Mouse (Mus musculus) forebrain, embryonic 12.5 days (tissue): Measurements from ENCODE around the gene Amigo1. TPM values are rescaled to one million over a fixed set of nuclear protein-coding genes. Genes with fewer than 3 reads are reported as not detected.

Source experiments
- ATAC-seq: fragments of 200-750 bp; cut with Nextera tagmentation; 2 replicates; pipeline ENCODE4 v1.8.0; 2017; ENCODE audit warnings: moderate TSS enrichment; ENCODE audit not compliant: low FRiP score
- H3K27ac ChIP-seq: fragments of 300-500 bp; sonication (generic); 2 replicates; pipeline ENCODE4 v1.5.1; 2016; ENCODE audit warnings: mild to moderate bottlenecking
- H3K27me3 ChIP-seq: fragments of 300-500 bp; sonication (generic); 2 replicates; pipeline ENCODE4 v1.6.1; 2016; ENCODE audit warnings: mild to moderate bottlenecking
- H3K36me3 ChIP-seq: fragments of 300-500 bp; sonication (generic); replicated peaks from 2 replicates; pipeline ENCODE4 v1.6.1; 2016; ENCODE audit warnings: mild to moderate bottlenecking
- H3K4me1 ChIP-seq: fragments of 300-500 bp; sonication (generic); 2 replicates; pipeline ENCODE4 v1.6.1; 2016
- H3K4me2 ChIP-seq: fragments of 300-500 bp; sonication (generic); 2 replicates; pipeline ENCODE4 v1.6.1; 2016; ENCODE audit warnings: mild to moderate bottlenecking, moderate library complexity
- H3K4me3 ChIP-seq: fragments of 300-500 bp; sonication (generic); replicated peaks from 2 replicates; pipeline ENCODE4 v1.5.1; 2016; ENCODE audit warnings: mild to moderate bottlenecking
- H3K9ac ChIP-seq: fragments of 300-500 bp; sonication (generic); 2 replicates; pipeline ENCODE4 v1.6.1; 2016; ENCODE audit warnings: mild to moderate bottlenecking
- H3K9me3 ChIP-seq: fragments of 300-500 bp; sonication (generic); 2 replicates; pipeline ENCODE4 v1.6.1; 2016
- WGBS: fragments of 180-500 bp; shearing (Covaris S2); methylation state at CpG from one replicate; pipeline ENCODE4 v1.1.7; 2016; 5-methylcytosine and 5-hydroxymethylcytosine counted together
- polyA plus RNA-seq: library from polyadenylated mRNA; unstranded; fragments of >200 nt; fragmentation: Nextera tagmentation; extraction: Ambion mirVana; gene quantifications from 2 replicates; pipeline ENCODE4 v1.2.1, GENCODE M21; 2016

Gene Amigo1
- polyA plus RNA-seq, 1 experiment from 2014 or later = 7.5 TPM

DNA sequence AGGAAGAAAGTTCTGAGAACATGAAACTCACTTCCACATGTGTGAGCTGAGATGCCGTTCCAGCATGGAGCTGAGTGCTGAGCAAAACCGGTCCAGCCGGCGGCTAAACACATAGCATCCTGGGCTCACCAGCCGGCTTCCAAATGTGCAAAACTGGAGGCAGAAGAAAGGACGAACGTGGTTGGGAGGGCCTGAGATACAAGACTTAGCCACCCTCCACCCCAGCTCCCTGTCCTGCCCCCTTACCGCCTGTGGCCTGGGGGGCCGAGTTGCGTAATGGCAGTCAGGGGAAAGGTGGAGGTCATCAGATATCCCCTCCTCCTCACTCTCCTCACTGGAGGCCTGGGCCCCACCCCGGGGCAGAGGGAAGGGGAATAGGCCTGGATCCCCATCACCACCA, 18.3 kb downstream of the Amigo1 start:
- Histone ChIP-seq H3K9me3 (no peaks in the 10 kb centered on the region), H3K4me1 (peaks cover 36% of the 10 kb centered on the region), H3K4me2 (no peak overlapping the region), H3K36me3 (peaks cover 64% of the 10 kb centered on the region), H3K4me3 (no peak overlapping the region), H3K27me3 (no peaks in the 10 kb centered on the region), H3K9ac (no peak overlapping the region), H3K27ac (no peak overlapping the region)
- WGBS = 91% methylated on average over 11 of the region's 11 CpGs
- no peak for ATAC-seq

DNA sequence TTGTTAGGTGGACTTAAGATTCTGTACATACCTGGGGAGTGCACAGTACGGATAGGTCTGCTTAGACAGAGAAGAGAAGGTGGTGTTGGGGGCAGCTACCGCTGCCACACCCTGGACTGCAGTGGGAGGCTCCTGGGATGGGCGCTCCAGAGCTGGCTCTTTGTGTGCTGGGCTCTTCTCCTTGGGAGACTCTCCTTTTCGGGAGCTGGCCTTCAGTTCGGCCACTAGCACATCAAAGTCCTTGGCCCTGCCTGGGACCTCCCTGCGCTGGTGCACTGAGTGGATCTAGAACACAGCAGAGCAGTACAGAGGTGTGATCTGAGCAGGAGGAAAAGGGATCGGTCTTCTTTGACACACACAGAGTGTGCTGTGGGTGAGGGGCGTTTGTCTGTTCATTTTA, 19.5 kb downstream of the Amigo1 start:
- peaks cover 64% of the 10 kb centered on the region for H3K36me3 ChIP-seq
- H3K9ac ChIP-seq = no peak overlapping the region
- ATAC-seq = no peak
- H3K4me1 ChIP-seq = peaks cover 29% of the 10 kb centered on the region
- 85% methylated on average over 8 of the region's 8 CpGs for WGBS
- H3K4me3 ChIP-seq = no peak overlapping the region
- no peak overlapping the region for H3K4me2 ChIP-seq
- 0 out of 2 replicates have a peak overlapping the region, but pooled peaks have one; percentile 8 for H3K27ac ChIP-seq
- H3K9me3 ChIP-seq = no peaks in the 10 kb centered on the region
- H3K27me3 ChIP-seq = no peaks in the 10 kb centered on the region

DNA sequence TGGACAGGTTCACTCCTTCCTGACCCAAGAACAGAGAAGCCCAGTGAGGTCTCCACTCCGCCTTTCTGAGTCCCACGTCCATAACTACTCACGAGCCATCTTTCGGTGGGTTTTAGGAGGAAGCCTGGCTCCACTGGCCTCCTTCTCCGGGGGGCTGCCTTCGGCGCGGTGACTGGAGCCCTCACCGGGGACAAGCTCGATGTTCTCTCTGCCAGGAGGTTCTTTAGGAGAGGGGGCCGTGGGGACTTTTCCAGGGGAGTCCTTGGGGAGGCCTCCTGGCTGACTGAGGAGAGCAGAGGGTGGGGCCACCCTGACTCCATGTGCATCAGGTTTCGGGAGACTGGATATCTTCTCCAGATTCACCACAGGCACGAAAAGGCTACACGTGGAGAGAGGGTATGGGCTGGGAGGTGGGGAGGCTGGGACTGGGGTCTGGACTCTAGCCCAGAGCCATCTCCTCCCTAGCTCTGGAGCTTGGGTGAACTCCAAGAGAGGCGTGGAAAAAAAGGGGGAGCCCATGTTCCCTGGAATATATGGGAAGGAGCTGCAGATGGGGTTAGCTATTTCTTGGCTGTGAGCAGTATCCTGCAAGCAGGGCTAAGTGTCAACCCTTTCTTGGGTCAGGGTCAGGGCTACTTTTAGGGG, 20.7 kb downstream of the Amigo1 start:
- no peak overlapping the region for H3K9ac ChIP-seq
- peaks cover 24% of the 10 kb centered on the region for H3K4me1 ChIP-seq
- H3K36me3 ChIP-seq = peaks cover 61% of the 10 kb centered on the region
- no peak for ATAC-seq
- no peak overlapping the region for H3K4me3 ChIP-seq
- 0 out of 2 replicates have a peak overlapping the region, but pooled peaks have one; percentile 19 for H3K27ac ChIP-seq
- H3K9me3 ChIP-seq = no peaks in the 10 kb centered on the region
- H3K27me3 ChIP-seq = no peaks in the 10 kb centered on the region
- H3K4me2 ChIP-seq = no peak overlapping the region
- 94% methylated on average over 15 of the region's 15 CpGs for WGBS

DNA sequence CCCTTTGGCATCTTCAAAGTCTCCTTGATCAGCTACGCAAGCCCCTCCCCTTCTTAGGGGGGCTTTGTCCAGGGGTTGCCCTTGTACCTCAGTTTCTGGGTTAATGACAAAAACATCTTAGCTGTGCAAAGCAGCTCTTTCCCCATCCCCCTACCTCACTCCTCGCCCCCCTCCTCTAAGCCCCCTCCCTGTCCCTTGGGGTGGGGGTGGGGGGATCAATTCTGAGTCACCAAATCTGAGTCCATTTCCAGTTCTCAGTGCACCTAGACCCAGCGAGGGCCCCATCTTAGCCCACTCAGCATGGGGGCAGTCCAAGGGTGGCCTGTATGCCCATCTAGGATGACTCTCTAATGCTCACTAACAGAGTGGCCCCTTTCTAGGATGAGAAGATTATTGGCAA, 22.9 kb downstream of the Amigo1 start:
- Histone ChIP-seq H3K9me3 (no peaks in the 10 kb centered on the region), H3K4me2 (peak overlapping the region; percentile 92), H3K4me3 (peak overlapping the region; percentile 64), H3K9ac (peak overlapping the region; percentile 87), H3K4me1 (peaks cover 27% of the 10 kb centered on the region), H3K27me3 (0 out of 2 replicates have a peak, but pooled peaks cover under 1% of the 10 kb centered on the region), H3K27ac (peak overlapping the region; percentile 96; the same call in 1 of the 2 replicates), H3K36me3 (peaks cover 43% of the 10 kb centered on the region)
- ATAC-seq = no peak
- 60% methylated on average over 3 of the region's 3 CpGs for WGBS

DNA sequence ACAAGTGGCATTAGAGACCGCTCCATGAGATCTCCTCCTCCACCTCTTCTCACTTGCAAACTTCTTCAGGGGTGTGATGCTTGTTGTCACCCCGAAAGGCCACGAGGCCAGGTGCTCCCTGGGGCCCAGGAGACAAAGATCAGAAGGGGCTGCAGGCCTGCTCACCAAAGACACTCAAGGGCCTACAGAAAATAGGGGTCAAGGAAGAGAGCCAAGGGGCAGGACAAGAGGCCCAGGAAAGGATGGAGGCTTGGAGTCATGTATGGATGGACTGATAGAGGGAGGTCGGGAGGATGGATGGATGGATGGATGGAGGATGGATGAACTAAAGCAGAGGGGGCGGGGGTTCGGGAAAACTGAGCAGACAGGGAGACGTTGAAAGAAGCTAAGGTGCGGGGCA, 23.4 kb downstream of the Amigo1 start:
- Histone ChIP-seq H3K4me3 (peak overlapping the region; percentile 64), H3K27me3 (0 out of 2 replicates have a peak, but pooled peaks cover 2% of the 10 kb centered on the region), H3K4me2 (peak overlapping the region; percentile 92), H3K4me1 (peaks cover 27% of the 10 kb centered on the region), H3K27ac (peak overlapping the region; percentile 96), H3K36me3 (peaks cover 39% of the 10 kb centered on the region), H3K9ac (peak overlapping the region; percentile 87), H3K9me3 (no peaks in the 10 kb centered on the region)
- 5% methylated on average over 8 of the region's 8 CpGs for WGBS
- peak; percentile 34 for ATAC-seq

DNA sequence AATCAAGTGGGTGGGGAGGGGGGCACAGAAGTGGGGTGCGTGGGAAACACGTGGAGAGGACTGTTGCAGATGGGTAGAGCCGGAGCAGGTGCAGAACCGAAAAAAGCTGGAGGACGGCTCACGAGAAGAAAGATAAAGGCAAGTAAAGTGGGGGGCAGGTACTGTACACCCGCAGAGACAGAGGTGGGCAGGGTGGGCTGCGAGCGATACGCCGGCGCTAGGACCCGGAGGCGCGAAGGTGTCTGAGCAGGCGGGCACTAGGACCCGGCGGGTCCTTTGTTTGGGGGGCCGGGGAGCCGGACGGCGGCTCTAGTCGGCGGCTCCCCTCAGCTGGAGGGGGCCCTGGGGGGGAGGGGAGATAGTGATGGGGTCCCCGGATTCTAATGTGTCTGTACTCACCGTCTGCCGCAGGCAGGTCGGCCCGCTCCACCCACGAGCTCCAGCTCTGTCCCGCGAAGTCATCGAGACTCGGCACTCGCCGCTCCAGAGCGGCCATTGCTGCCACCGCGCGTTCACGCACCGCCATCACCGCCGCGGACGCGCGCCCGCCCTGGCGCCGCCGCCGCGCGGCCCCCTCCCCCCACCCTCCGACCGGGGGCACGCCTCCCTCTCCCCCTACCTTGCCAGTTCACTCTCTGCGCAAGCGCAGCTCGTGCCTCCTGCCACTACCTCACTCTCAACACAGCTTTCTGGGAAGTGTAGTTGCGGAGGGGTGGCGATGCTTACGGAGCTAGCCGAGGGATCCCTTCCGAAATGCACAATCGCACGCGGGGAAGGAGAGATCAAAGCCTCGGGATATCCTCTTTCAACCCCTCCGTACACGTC, 24.0 kb downstream of the Amigo1 start:
- Histone ChIP-seq H3K4me3 (peak overlapping the region; percentile 64), H3K36me3 (peaks cover 33% of the 10 kb centered on the region), H3K9me3 (no peaks in the 10 kb centered on the region), H3K27me3 (0 out of 2 replicates have a peak, but pooled peaks cover 2% of the 10 kb centered on the region), H3K4me1 (peaks cover 27% of the 10 kb centered on the region), H3K27ac (peak overlapping the region; percentile 96), H3K4me2 (peak overlapping the region; percentile 92), H3K9ac (peak overlapping the region; percentile 87)
- WGBS = under 1% methylated on average over 63 of the region's 72 CpGs
- peak; percentile 95 for ATAC-seq

DNA sequence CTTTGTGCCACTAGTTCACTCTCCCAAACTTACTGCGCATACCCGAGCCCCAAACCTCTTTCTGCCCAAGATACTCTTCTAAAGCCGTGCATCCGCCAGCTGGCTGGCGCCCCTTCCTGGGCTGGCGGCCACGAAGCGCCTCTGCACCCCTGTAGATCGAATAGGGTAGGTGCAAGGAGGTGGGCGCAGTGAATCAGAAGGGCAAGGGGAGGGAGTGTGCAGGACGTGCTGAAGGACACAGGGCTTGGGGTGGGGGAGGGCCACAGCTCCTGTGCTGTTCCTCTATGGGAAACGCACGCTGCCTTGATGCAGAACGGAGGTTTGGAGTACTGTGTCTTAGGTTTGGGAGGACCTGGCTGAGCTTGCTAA, 24.6 kb downstream of the Amigo1 start, which contains the start of gene Atxn7l2:
TSS of gene Atxn7l2 (minus strand) at position 164 of the 369 bp plus-strand sequence.
- H3K27ac ChIP-seq = peak within 1 kb of the TSS; percentile 96
- peak; percentile 87 for ATAC-seq
- H3K4me2 ChIP-seq = peak within 1 kb of the TSS; percentile 92
- 0 out of 2 replicates have a peak, but pooled peaks cover 2% of the 10 kb centered on the region for H3K27me3 ChIP-seq
- under 1% methylated on average over 14 of the region's 14 CpGs for WGBS
- H3K4me1 ChIP-seq = peaks cover 27% of the 10 kb centered on the region
- peak within 1 kb of the TSS; percentile 87 for H3K9ac ChIP-seq
- H3K9me3 ChIP-seq = no peaks in the 10 kb centered on the region
- peaks cover 27% of the 10 kb centered on the region for H3K36me3 ChIP-seq
- H3K4me3 ChIP-seq = peak within 1 kb of the TSS; percentile 64

DNA sequence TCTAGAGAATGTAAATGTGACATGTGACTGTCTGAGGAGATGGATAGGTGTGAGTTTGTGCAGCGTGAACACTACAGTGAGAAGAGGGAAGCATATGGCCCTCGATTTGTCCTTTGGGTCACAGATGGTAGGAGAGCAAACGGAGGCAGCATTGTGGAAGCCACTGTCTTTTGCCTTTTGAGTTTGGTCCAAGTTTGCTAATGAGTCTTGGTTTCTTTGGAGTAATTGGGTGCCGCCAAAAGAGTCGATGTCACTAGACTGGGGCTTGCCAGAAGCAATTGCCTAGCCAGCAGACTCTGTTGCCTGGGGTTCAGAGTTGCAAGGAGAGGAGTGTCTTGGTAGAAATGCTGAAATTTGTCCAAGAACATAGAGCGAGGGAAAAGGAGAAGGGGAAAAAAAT, 25.7 kb downstream of the Amigo1 start:
- Histone ChIP-seq H3K27me3 (peaks cover 2% of the 10 kb centered on the region; the same call in 1 of the 2 replicates), H3K4me3 (no peak overlapping the region), H3K9me3 (no peaks in the 10 kb centered on the region), H3K4me2 (peak overlapping the region; percentile 92; the same call in 1 of the 2 replicates), H3K27ac (peak overlapping the region; percentile 50; the same call in 1 of the 2 replicates), H3K36me3 (peaks cover 16% of the 10 kb centered on the region), H3K9ac (no peak overlapping the region), H3K4me1 (peaks cover 27% of the 10 kb centered on the region)
- ATAC-seq = no peak
- WGBS = 71% methylated on average over 6 of the region's 6 CpGs

DNA sequence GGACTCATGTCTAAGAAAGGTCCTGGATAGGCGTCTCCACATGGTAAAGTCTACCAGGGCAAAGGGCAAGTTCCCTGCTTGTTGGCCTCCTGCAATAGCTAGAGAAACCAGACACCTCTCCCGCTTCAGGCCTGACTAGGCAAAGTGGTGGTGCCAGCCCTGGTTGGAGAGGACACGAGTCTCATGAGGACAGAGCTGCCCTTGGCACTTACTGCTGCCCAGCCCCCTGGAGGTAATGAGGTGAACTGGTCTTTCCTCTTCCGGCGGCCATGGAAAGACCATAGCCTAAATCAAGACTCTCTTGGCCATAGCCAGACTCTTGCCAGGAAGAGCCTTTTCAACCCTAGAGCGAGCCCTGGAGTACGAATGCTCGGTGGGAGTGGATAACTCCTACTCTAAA, 26.3 kb downstream of the Amigo1 start:
- no peak overlapping the region for H3K4me2 ChIP-seq
- peaks cover 10% of the 10 kb centered on the region for H3K36me3 ChIP-seq
- WGBS = 89% methylated on average over 8 of the region's 8 CpGs
- peaks cover 2% of the 10 kb centered on the region; the same call in 1 of the 2 replicates for H3K27me3 ChIP-seq
- H3K4me1 ChIP-seq = peaks cover 25% of the 10 kb centered on the region
- 0 out of 2 replicates have a peak overlapping the region, but pooled peaks have one; percentile 50 for H3K27ac ChIP-seq
- no peak overlapping the region for H3K9ac ChIP-seq
- ATAC-seq = no peak
- no peaks in the 10 kb centered on the region for H3K9me3 ChIP-seq
- H3K4me3 ChIP-seq = no peak overlapping the region

DNA sequence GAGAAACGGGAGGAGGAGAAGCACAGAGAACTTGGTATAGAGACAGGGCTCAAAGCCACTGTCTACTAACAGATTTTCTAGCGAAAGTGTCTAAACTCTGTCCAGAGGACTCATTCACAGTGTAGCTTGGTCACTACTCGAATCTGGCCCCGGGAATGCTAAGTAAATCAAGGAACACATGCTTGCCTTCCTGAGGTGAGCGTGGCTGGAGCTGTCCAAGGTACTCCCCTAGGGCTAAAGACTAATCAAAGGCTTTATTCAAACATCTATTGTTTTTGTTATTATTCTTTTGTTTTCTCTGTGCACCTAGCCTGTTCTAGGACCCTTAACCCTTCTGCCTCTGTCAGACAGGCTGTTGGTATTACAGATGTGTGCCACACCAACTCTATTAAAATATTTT, 28.6 kb downstream of the Amigo1 start:
- 21% methylated on average over 5 of the region's 5 CpGs for WGBS
- Histone ChIP-seq H3K9me3 (no peaks in the 10 kb centered on the region), H3K9ac (no peak overlapping the region), H3K4me2 (no peak overlapping the region), H3K27ac (no peak overlapping the region), H3K4me3 (no peak overlapping the region), H3K36me3 (no peaks in the 10 kb centered on the region), H3K27me3 (peaks cover 2% of the 10 kb centered on the region; the same call in 1 of the 2 replicates), H3K4me1 (peaks cover 8% of the 10 kb centered on the region)
- ATAC-seq = no peak

DNA sequence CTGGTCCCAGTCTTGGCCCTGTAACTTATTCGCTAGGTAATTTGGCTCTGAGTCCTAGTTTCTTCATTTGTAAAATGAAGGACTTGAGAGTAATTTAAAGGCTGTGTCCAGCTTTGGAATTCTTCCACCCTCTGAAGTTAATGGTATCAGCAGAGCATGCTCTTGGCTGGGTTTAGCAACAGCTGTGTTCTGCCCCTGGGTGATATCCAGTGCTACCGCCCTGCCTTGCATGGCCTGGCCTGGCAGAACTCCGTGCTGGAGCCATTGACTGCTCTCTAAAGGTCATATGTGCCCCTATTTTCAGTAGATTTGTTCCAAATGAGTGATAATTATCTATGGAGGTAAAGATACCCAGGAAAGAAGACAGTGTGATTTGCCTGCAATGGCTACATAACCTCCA, 34.5 kb downstream of the Amigo1 start:
- Histone ChIP-seq H3K4me2 (no peak overlapping the region), H3K36me3 (no peaks in the 10 kb centered on the region), H3K27ac (no peak overlapping the region), H3K4me3 (no peak overlapping the region), H3K4me1 (peaks cover 2% of the 10 kb centered on the region; the same call in 1 of the 2 replicates), H3K9ac (no peak overlapping the region), H3K9me3 (no peaks in the 10 kb centered on the region), H3K27me3 (peaks cover 43% of the 10 kb centered on the region)
- ATAC-seq = no peak
- WGBS = 79% methylated on average over 3 of the region's 3 CpGs
